Mouse (Mus musculus): Measurements from ENCODE around the gene Pdzd9. TPM values are rescaled to one million over a fixed set of nuclear protein-coding genes. Genes with fewer than 3 reads are reported as not detected.
A peak's percentile ranks its signal among the peaks of the same experiment; 100 is the strongest.

The Pdzd9 gene
- polyA plus RNA-seq, 1 experiment from 2014 or later = 0.23 TPM

DNA sequence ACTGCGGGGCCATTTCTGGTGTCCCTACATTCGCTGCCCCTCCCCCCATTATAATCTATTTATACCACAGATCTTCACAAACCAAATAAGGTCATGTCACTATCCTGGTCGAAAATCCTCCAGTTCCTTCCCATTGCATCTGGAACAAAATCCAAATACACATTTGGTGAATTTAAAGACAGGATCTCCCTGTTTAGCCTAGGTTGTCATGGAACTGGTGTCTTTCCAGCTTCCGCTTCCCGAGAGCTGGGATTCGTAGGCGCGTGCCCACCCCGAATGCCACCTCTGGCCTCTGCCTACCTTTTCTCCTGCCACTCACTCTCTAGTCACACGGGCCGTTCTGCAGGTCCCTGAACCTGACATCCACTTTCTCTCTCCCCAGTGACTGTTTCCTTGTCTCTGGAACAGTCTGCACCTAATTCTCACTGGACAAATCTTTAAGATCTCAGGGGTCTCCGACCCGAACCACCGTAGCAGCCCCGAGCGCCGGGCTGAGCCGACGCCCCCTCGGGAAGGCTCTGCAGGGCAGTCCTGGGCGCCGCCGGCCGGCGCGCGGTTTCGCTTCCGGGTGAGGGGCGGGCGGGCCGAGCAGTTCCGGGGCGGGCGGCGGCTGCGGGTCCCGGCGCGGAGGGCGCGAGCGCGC is 7.0 kb upstream of the Pdzd9 start, which contains the start of gene Mosmo:
Gene Mosmo (plus strand): TSS at position 618 of the 643 bp plus-strand sequence.
- no peaks in the 10 kb centered on the region for H3K27me3 ChIP-seq (replicated peaks; ENCODE audit: control insufficient read depth, insufficient read depth, low read length)
- H3K4me3 ChIP-seq (ENCODE audit: low read depth, low read length) = peak within 1 kb of the TSS; percentile 91
- peaks cover 46% of the 10 kb centered on the region for H3K4me1 ChIP-seq (replicated peaks; ENCODE audit: control insufficient read depth, insufficient read depth, low read length)
- H3K9ac ChIP-seq (ENCODE audit: low read depth, low read length) = peak within 1 kb of the TSS; percentile 87
- no peaks in the 10 kb centered on the region for H3K36me3 ChIP-seq (ENCODE audit: control insufficient read depth, insufficient read depth, low read length)
- DNase-seq (ENCODE audit: low spot score) = peak; percentile 83
- H3K27ac ChIP-seq (ENCODE audit: low read depth, low read length) = peak within 1 kb of the TSS; percentile 80
- WGBS = 1% methylated on average over 31 of the region's 44 CpGs
- ATAC-seq (replicated peaks; ENCODE audit: low FRiP score) = peak; percentile 92
- no peaks in the 10 kb centered on the region for H3K9me3 ChIP-seq (ENCODE audit: control insufficient read depth, low read length)
- H3K4me2 ChIP-seq = peak within 1 kb of the TSS; percentile 95

DNA sequence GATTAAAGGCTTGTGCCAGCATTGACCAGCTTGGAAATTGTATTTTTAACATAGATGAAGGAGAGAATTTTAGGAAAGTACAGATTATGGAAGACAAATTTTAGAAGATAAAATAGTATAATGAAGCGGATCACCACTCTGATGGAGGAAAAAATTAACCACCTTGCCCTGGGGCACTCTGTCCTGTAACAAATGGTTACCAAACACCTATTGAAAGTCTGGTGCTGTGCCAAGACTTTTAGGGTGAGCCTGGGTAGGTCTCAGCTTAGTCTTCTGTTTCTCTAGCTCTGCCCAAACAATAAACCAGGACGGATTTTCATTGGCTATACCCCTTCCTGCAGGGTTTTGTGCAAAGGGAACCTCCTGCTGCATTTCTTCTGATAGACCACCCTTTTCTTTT is 1.1 kb upstream of the Pdzd9 start:
- ATAC-seq (replicated peaks; ENCODE audit: low FRiP score) = no peak
- 76% methylated on average over 2 of the region's 2 CpGs for WGBS
- H3K4me1 ChIP-seq (replicated peaks; ENCODE audit: control insufficient read depth, insufficient read depth, low read length) = peaks cover under 1% of the 10 kb centered on the region; the same call in 1 of the 2 replicates

DNA sequence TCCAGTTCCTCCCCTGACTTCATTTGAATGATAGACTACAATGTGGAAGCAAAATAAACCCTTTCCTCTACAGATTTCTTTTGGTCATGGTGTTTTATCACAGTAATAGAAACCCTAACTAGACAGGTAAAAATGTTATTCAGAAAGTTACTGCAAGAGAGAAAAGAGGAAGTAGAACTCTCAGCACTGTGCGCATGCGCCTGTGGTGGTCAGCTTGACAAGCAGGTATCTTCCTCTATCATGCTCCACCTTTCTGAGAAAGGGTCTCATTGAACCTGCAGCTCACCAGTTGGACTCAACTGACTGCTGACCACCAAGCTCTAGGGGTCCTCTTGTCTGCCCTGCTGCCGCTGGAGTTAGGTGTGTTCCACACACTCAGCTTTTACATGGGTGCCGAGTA is 8.1 kb downstream of the Pdzd9 start:
- Histone ChIP-seq H3K27ac (ENCODE audit: low read depth, low read length) (no peak overlapping the region), H3K4me3 (ENCODE audit: low read depth, low read length) (no peak overlapping the region), H3K27me3 (replicated peaks; ENCODE audit: control insufficient read depth, insufficient read depth, low read length) (no peaks in the 10 kb centered on the region), H3K9ac (ENCODE audit: low read depth, low read length) (no peak overlapping the region), H3K4me1 (replicated peaks; ENCODE audit: control insufficient read depth, insufficient read depth, low read length) (no peaks in the 10 kb centered on the region), H3K36me3 (ENCODE audit: control insufficient read depth, insufficient read depth, low read length) (peaks cover 15% of the 10 kb centered on the region), H3K4me2 (no peak overlapping the region), H3K9me3 (ENCODE audit: control insufficient read depth, low read length) (no peaks in the 10 kb centered on the region)
- DNase-seq (ENCODE audit: low spot score) (no peak), ATAC-seq (replicated peaks; ENCODE audit: low FRiP score) (no peak)
- WGBS = 76% methylated on average over 4 of the region's 4 CpGs

More for the DNA sequence above, 1.1 kb upstream of the Pdzd9 start:
- no peak for DNase-seq (ENCODE audit: low spot score)
- Histone ChIP-seq H3K4me2 (no peak overlapping the region), H3K4me3 (ENCODE audit: low read depth, low read length) (no peak overlapping the region), H3K9ac (ENCODE audit: low read depth, low read length) (no peak overlapping the region), H3K36me3 (ENCODE audit: control insufficient read depth, insufficient read depth, low read length) (no peaks in the 10 kb centered on the region), H3K27me3 (replicated peaks; ENCODE audit: control insufficient read depth, insufficient read depth, low read length) (no peaks in the 10 kb centered on the region), H3K27ac (ENCODE audit: low read depth, low read length) (no peak overlapping the region), H3K9me3 (ENCODE audit: control insufficient read depth, low read length) (no peaks in the 10 kb centered on the region)

DNA sequence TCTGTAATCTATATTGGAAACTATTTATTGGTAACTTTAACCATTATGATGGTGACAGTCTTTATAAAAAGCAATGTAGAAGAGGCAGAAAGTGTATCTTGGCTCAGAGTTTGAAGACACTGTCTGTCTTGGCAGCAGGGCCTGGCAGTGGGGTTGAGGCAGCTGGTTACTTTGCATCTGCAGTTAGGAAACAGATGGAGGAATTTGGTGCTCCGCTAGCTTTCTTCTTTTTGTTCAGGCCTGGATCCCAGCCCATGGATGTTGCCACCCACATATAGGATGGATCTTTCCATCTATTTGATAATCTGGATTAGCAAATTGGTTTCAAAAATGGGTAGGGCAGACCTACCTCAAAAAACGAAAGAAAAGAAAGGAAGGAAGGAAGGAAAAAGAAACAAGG is 22.3 kb downstream of the Pdzd9 start:
- DNase-seq (ENCODE audit: low spot score) (no peak), ATAC-seq (replicated peaks; ENCODE audit: low FRiP score) (no peak)
- Histone ChIP-seq H3K4me1 (replicated peaks; ENCODE audit: control insufficient read depth, insufficient read depth, low read length) (no peaks in the 10 kb centered on the region), H3K36me3 (ENCODE audit: control insufficient read depth, insufficient read depth, low read length) (peaks cover 38% of the 10 kb centered on the region), H3K27me3 (replicated peaks; ENCODE audit: control insufficient read depth, insufficient read depth, low read length) (no peaks in the 10 kb centered on the region), H3K9me3 (ENCODE audit: control insufficient read depth, low read length) (no peaks in the 10 kb centered on the region), H3K9ac (ENCODE audit: low read depth, low read length) (no peak overlapping the region), H3K4me3 (ENCODE audit: low read depth, low read length) (no peak overlapping the region), H3K27ac (ENCODE audit: low read depth, low read length) (no peak overlapping the region), H3K4me2 (no peak overlapping the region)
- WGBS = 79% methylated on average over 2 of the region's 2 CpGs

DNA sequence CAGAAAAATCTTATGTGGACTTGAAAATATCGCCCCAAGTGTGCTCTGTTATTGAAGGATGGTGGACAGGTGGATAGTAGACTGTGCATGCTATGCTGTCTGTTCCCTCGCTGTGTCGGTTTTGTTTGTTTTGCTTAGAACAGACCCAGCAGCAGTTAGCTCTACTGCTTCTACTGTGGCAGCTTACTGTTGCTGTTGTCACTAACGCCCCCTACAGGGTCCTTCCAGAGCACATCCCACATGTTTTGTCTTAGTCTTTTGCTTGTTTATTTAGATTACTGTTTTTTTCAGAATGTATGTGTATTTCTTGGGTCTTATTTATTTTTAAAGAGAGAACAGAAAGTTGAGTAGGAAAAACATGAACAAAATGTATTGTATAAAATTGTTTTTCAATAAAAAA is 26.9 kb downstream of the Pdzd9 start:
- no peak for ATAC-seq (replicated peaks; ENCODE audit: low FRiP score)
- no peaks in the 10 kb centered on the region for H3K27me3 ChIP-seq (replicated peaks; ENCODE audit: control insufficient read depth, insufficient read depth, low read length)
- no peak overlapping the region for H3K4me3 ChIP-seq (ENCODE audit: low read depth, low read length)
- H3K27ac ChIP-seq (ENCODE audit: low read depth, low read length) = no peak overlapping the region
- 74% methylated on average over 4 of the region's 4 CpGs for WGBS
- H3K36me3 ChIP-seq (ENCODE audit: control insufficient read depth, insufficient read depth, low read length) = peaks cover 34% of the 10 kb centered on the region
- DNase-seq (ENCODE audit: low spot score) = no peak
- H3K4me1 ChIP-seq (replicated peaks; ENCODE audit: control insufficient read depth, insufficient read depth, low read length) = no peaks in the 10 kb centered on the region
- no peak overlapping the region for H3K9ac ChIP-seq (ENCODE audit: low read depth, low read length)
- H3K4me2 ChIP-seq = no peak overlapping the region
- no peaks in the 10 kb centered on the region for H3K9me3 ChIP-seq (ENCODE audit: control insufficient read depth, low read length)

- Histone ChIP-seq H3K4me1 (replicated peaks; ENCODE audit: control insufficient read depth, insufficient read depth, low read length) (peaks cover 13% of the 10 kb centered on the region), H3K36me3 (ENCODE audit: control insufficient read depth, insufficient read depth, low read length) (peaks cover 9% of the 10 kb centered on the region), H3K9ac (ENCODE audit: low read depth, low read length) (peak overlapping the region; percentile 96), H3K27me3 (replicated peaks; ENCODE audit: control insufficient read depth, insufficient read depth, low read length) (no peaks in the 10 kb centered on the region), H3K4me2 (peak overlapping the region; percentile 91), H3K9me3 (ENCODE audit: control insufficient read depth, low read length) (no peaks in the 10 kb centered on the region), H3K27ac (ENCODE audit: low read depth, low read length) (peak overlapping the region; percentile 82; the same call in 1 of the 2 replicates), H3K4me3 (ENCODE audit: low read depth, low read length) (peak overlapping the region; percentile 98)
- ATAC-seq (replicated peaks; ENCODE audit: low FRiP score) (0 out of 2 replicates have a peak, but pooled peaks have one; percentile 11), DNase-seq (ENCODE audit: low spot score) (no peak)
- 1% methylated on average over 11 of the region's 11 CpGs for whole genome bisulfite sequencing
These were observed 34.3 kb downstream of the Pdzd9 start for GRCm38 (mm10) chr7:120635821-120636220.

DNA sequence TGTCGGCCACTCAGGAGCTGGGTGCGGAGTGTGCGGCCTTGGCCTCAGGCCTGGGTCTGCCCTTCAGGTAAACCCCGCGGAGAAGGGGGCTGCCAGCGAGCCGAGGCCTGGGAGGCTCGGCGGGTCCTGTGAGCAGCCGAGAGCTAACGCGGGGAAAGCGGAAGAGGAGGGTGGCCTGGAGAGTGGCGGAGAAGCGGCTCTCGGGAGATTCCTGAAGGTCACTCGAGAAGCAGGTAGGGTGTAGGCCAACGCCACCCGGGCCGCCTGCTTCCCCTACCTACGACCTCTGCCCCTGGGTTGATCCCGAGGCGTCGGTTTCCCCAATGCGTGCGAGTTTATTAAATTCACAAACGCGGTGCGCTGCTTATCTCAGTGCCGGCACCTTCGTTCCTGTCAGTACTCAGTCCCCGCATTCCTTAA is 34.8 kb downstream of the Pdzd9 start:
- Histone ChIP-seq H3K9ac (ENCODE audit: low read depth, low read length) (peak overlapping the region; percentile 96), H3K9me3 (ENCODE audit: control insufficient read depth, low read length) (no peaks in the 10 kb centered on the region), H3K27ac (ENCODE audit: low read depth, low read length) (peak overlapping the region; percentile 82), H3K27me3 (replicated peaks; ENCODE audit: control insufficient read depth, insufficient read depth, low read length) (no peaks in the 10 kb centered on the region), H3K4me3 (ENCODE audit: low read depth, low read length) (peak overlapping the region; percentile 98), H3K4me1 (replicated peaks; ENCODE audit: control insufficient read depth, insufficient read depth, low read length) (peaks cover 13% of the 10 kb centered on the region), H3K36me3 (ENCODE audit: control insufficient read depth, insufficient read depth, low read length) (peaks cover 9% of the 10 kb centered on the region), H3K4me2 (peak overlapping the region; percentile 91)
- no peak for DNase-seq (ENCODE audit: low spot score)
- WGBS = under 1% methylated on average over 32 of the region's 32 CpGs
- ATAC-seq (replicated peaks; ENCODE audit: low FRiP score) = peak; percentile 75

GRCm38 (mm10) chr7:120634711-120635361 is 35.3 kb downstream of the Pdzd9 start, which contains the start of gene Uqcrc2:
TSS of gene Uqcrc2 (plus strand) at chr7:120635176.
- Histone ChIP-seq H3K9ac (ENCODE audit: low read depth, low read length) (peak within 1 kb of the TSS; percentile 96), H3K4me1 (replicated peaks; ENCODE audit: control insufficient read depth, insufficient read depth, low read length) (peaks cover 13% of the 10 kb centered on the region), H3K27ac (ENCODE audit: low read depth, low read length) (peak within 1 kb of the TSS; percentile 82), H3K36me3 (ENCODE audit: control insufficient read depth, insufficient read depth, low read length) (peaks cover 9% of the 10 kb centered on the region), H3K27me3 (replicated peaks; ENCODE audit: control insufficient read depth, insufficient read depth, low read length) (no peaks in the 10 kb centered on the region), H3K4me2 (peak within 1 kb of the TSS; percentile 91), H3K9me3 (ENCODE audit: control insufficient read depth, low read length) (no peaks in the 10 kb centered on the region), H3K4me3 (ENCODE audit: low read depth, low read length) (peak within 1 kb of the TSS; percentile 98)
- DNase-seq (ENCODE audit: low spot score) (peak; percentile 86), ATAC-seq (replicated peaks; ENCODE audit: low FRiP score) (peak; percentile 100)
- under 1% methylated on average over 45 of the region's 45 CpGs for WGBS

Measured in liver, embryonic 11.5 days (tissue).